Mouse (Mus musculus) cortical plate, adult 2 months (tissue): Measurements from ENCODE around the gene Fndc10.

Experiments used
- CTCF ChIP-seq: fragments of 200-500 bp; IDR thresholded peaks from 2 replicates; pipeline ENCODE4 v1.5.1; 2011; ENCODE audit warnings: mild to moderate bottlenecking, control low read depth, low read length; ENCODE audit not compliant: insufficient read depth; ENCODE audit errors: extremely low read depth
- POLR2A ChIP-seq: fragments of 200-500 bp; IDR thresholded peaks from 2 replicates; pipeline ENCODE4 v1.6.1; 2011; ENCODE audit warnings: mild to moderate bottlenecking, low read length, control low read depth; ENCODE audit not compliant: insufficient read depth; ENCODE audit errors: extremely low read depth

- peak; percentile 45; the same call in 1 of the 2 replicates for TF ChIP-seq CTCF
- TF ChIP-seq POLR2A: no peak
Observed at GRCm38 (mm10) chr4:155675991-155676390, 18.2 kb upstream of the Fndc10 start.
